Mouse (Mus musculus) forebrain, embryonic 11.5 days (tissue): ENCODE measurements around the gene Ttc13. TPM values are rescaled to one million over a fixed set of nuclear protein-coding genes. Genes with fewer than 3 reads are reported as not detected.
A peak's percentile ranks its signal among the peaks of the same experiment; 100 is the strongest.

Experiments
- ATAC-seq: fragments of 200-750 bp; cut with Nextera tagmentation; replicated peaks from 2 replicates; pipeline ENCODE4 v1.8.0; 2017; ENCODE audit warnings: moderate TSS enrichment; ENCODE audit not compliant: low FRiP score
- DNase-seq: peaks from one replicate; pipeline ENCODE4 v3.0.0-alpha.2; 2017; ENCODE audit warnings: low spot score
- H3K27ac ChIP-seq: fragments of 300-500 bp; sonication (generic); 2 replicates; pipeline ENCODE4 v1.5.1; 2014; ENCODE audit warnings: low read depth, low read length
- H3K27me3 ChIP-seq: fragments of 300-500 bp; sonication (generic); 2 replicates; pipeline ENCODE4 v1.6.1; 2014; ENCODE audit warnings: mild to moderate bottlenecking, low read length, mixed read lengths; ENCODE audit not compliant: control insufficient read depth, insufficient read depth
- H3K36me3 ChIP-seq: fragments of 300-500 bp; sonication (generic); 2 replicates; pipeline ENCODE4 v1.6.1; 2014; ENCODE audit warnings: mild to moderate bottlenecking, low read length, moderate library complexity, mixed read lengths; ENCODE audit not compliant: control insufficient read depth, insufficient read depth
- H3K4me1 ChIP-seq: fragments of 300-500 bp; sonication (generic); replicated peaks from 2 replicates; pipeline ENCODE4 v1.6.1; 2014; ENCODE audit warnings: low read length, mixed read lengths; ENCODE audit not compliant: control insufficient read depth, insufficient read depth
- H3K4me2 ChIP-seq: fragments of 300-500 bp; sonication (generic); 2 replicates; pipeline ENCODE4 v1.6.1; 2014; ENCODE audit warnings: low read depth, mild to moderate bottlenecking, low read length, moderate library complexity, mixed read lengths; ENCODE audit not compliant: severe bottlenecking
- H3K4me3 ChIP-seq: fragments of 300-500 bp; sonication (generic); 2 replicates; pipeline ENCODE4 v1.5.1; 2014; ENCODE audit warnings: low read depth, low read length
- H3K9ac ChIP-seq: fragments of 300-500 bp; sonication (generic); 2 replicates; pipeline ENCODE4 v1.6.1; 2014; ENCODE audit warnings: low read length
- H3K9me3 ChIP-seq: fragments of 300-500 bp; sonication (generic); 2 replicates; pipeline ENCODE4 v1.6.1; 2016; ENCODE audit warnings: low read length, mixed read lengths; ENCODE audit not compliant: control insufficient read depth
- WGBS: fragments of 180-500 bp; shearing (Covaris S2); extraction: QIAGEN DNeasy Blood & Tissue Kit; methylation state at CpG from one replicate; pipeline ENCODE4 v1.1.7; 2014; 5-methylcytosine and 5-hydroxymethylcytosine counted together
- polyA plus RNA-seq: library from polyadenylated mRNA; unstranded; fragments of >200 nt; fragmentation: Nextera tagmentation; extraction: Ambion mirVana; gene quantifications from 2 replicates; pipeline ENCODE4 v1.2.1, GENCODE M21; 2014

Ttc13 gene
- polyA plus RNA-seq, 1 experiment from 2014 or later, result 63.2 TPM

- H3K36me3 ChIP-seq, result no peaks in the 10 kb centered on the region; the same call in 1 of the 2 replicates
- 93% methylated on average over 13 of the region's 13 CpGs for WGBS
- DNase-seq (no peak), ATAC-seq (no peak)
- H3K27me3 ChIP-seq, result no peaks in the 10 kb centered on the region
- H3K9me3 ChIP-seq, result no peaks in the 10 kb centered on the region
- H3K9ac ChIP-seq, result no peak overlapping the region
- no peak overlapping the region for H3K4me2 ChIP-seq
- H3K4me1 ChIP-seq, result no peaks in the 10 kb centered on the region
- no peak overlapping the region for H3K27ac ChIP-seq
- H3K4me3 ChIP-seq, result no peak overlapping the region
Measured at GRCm38 (mm10) chr8:124678246-124678645, 43.5 kb downstream of the Ttc13 start.

- DNase-seq (peak; percentile 84), ATAC-seq (no peak)
- Histone ChIP-seq H3K4me3 (no peak overlapping the region), H3K9ac (no peak overlapping the region), H3K4me2 (no peak overlapping the region), H3K27me3 (no peaks in the 10 kb centered on the region), H3K27ac (no peak overlapping the region), H3K9me3 (no peaks in the 10 kb centered on the region), H3K4me1 (no peaks in the 10 kb centered on the region), H3K36me3 (no peaks in the 10 kb centered on the region; the same call in 1 of the 2 replicates)
- 54% methylated on average over 12 of the region's 12 CpGs for WGBS
Measured at GRCm38 (mm10) chr8:124677486-124677885, 44.3 kb downstream of the Ttc13 start.

GRCm38 (mm10) chr8:124677078-124677477 lies 44.7 kb downstream of the Ttc13 start:
- Histone ChIP-seq H3K4me3 (no peak overlapping the region), H3K9ac (no peak overlapping the region), H3K27me3 (no peaks in the 10 kb centered on the region), H3K36me3 (no peaks in the 10 kb centered on the region; the same call in 1 of the 2 replicates), H3K9me3 (no peaks in the 10 kb centered on the region), H3K4me2 (no peak overlapping the region), H3K27ac (no peak overlapping the region), H3K4me1 (no peaks in the 10 kb centered on the region)
- ATAC-seq, result no peak
- 85% methylated on average over 7 of the region's 7 CpGs for WGBS
- no peak for DNase-seq

- H3K9ac ChIP-seq, result no peak overlapping the region
Measured at GRCm38 (mm10) chr8:124676661-124677060, 45.1 kb downstream of the Ttc13 start.

GRCm38 (mm10) chr8:124672345-124672744 lies 49.4 kb downstream of the Ttc13 start:
- Histone ChIP-seq H3K9me3 (no peaks in the 10 kb centered on the region), H3K27me3 (no peaks in the 10 kb centered on the region), H3K27ac (no peak overlapping the region), H3K4me2 (no peak overlapping the region), H3K36me3 (no peaks in the 10 kb centered on the region; the same call in 1 of the 2 replicates), H3K9ac (no peak overlapping the region), H3K4me1 (no peaks in the 10 kb centered on the region), H3K4me3 (no peak overlapping the region)
- DNase-seq (no peak), ATAC-seq (no peak)
- 98% methylated on average over 2 of the region's 2 CpGs for WGBS

More at GRCm38 (mm10) chr8:124676661-124677060, 45.1 kb downstream of the Ttc13 start:
- H3K27me3 ChIP-seq, result no peaks in the 10 kb centered on the region
- H3K4me2 ChIP-seq, result no peak overlapping the region
- ATAC-seq (no peak), DNase-seq (no peak)
- no peak overlapping the region for H3K4me3 ChIP-seq
- H3K27ac ChIP-seq, result no peak overlapping the region
- no peaks in the 10 kb centered on the region for H3K9me3 ChIP-seq
- no peaks in the 10 kb centered on the region; the same call in 1 of the 2 replicates for H3K36me3 ChIP-seq
- WGBS, result 95% methylated on average over 4 of the region's 4 CpGs
- H3K4me1 ChIP-seq, result no peaks in the 10 kb centered on the region

GRCm38 (mm10) chr8:124668798-124669197 lies 53.0 kb downstream of the Ttc13 start:
- Histone ChIP-seq H3K27ac (no peak overlapping the region), H3K27me3 (no peaks in the 10 kb centered on the region), H3K9me3 (no peaks in the 10 kb centered on the region), H3K9ac (no peak overlapping the region), H3K4me2 (no peak overlapping the region), H3K4me1 (no peaks in the 10 kb centered on the region), H3K4me3 (no peak overlapping the region), H3K36me3 (no peaks in the 10 kb centered on the region)
- 95% methylated on average over 3 of the region's 3 CpGs for WGBS
- DNase-seq (no peak), ATAC-seq (no peak)

- H3K27me3 ChIP-seq, result no peaks in the 10 kb centered on the region
- WGBS, result 90% methylated on average over 3 of the region's 3 CpGs
- no peaks in the 10 kb centered on the region for H3K36me3 ChIP-seq
- no peaks in the 10 kb centered on the region for H3K9me3 ChIP-seq
- peaks cover 5% of the 10 kb centered on the region; the same call in 1 of the 2 replicates for H3K4me1 ChIP-seq
- no peak overlapping the region for H3K4me3 ChIP-seq
- H3K27ac ChIP-seq, result no peak overlapping the region
- H3K4me2 ChIP-seq, result no peak overlapping the region
- ATAC-seq (no peak), DNase-seq (no peak)
- no peak overlapping the region for H3K9ac ChIP-seq
Measured at GRCm38 (mm10) chr8:124664414-124664813, 57.4 kb downstream of the Ttc13 start.

GRCm38 (mm10) chr8:124663874-124664230 lies 57.9 kb downstream of the Ttc13 start:
- ATAC-seq (peak; percentile 13; the same call in 1 of the 2 replicates), DNase-seq (no peak)
- Histone ChIP-seq H3K4me2 (peak overlapping the region; percentile 93; the same call in 1 of the 2 replicates), H3K36me3 (no peaks in the 10 kb centered on the region), H3K9ac (peak overlapping the region; percentile 89), H3K9me3 (no peaks in the 10 kb centered on the region), H3K27me3 (no peaks in the 10 kb centered on the region), H3K4me3 (peak overlapping the region; percentile 79; the same call in 1 of the 2 replicates), H3K27ac (0 out of 2 replicates have a peak overlapping the region, but pooled peaks have one; percentile 12), H3K4me1 (peaks cover 5% of the 10 kb centered on the region; the same call in 1 of the 2 replicates)
- WGBS, result 55% methylated on average over 4 of the region's 4 CpGs
